Mouse (Mus musculus): Measurements from ENCODE around the gene Slc11a1. TPM values are rescaled to one million over a fixed set of nuclear protein-coding genes. Genes with fewer than 3 reads are reported as not detected.
"Not testable (repeated sequence)": the region's sequence is repeated elsewhere in the genome, so short reads cannot be mapped to it uniquely, and the experiment has no call there.

Slc11a1 gene
- polyA plus RNA-seq (2014; fragmentation: Nextera tagmentation; extraction: Ambion mirVana), result 1.7 and 2.2 TPM in 2 replicates

DNA sequence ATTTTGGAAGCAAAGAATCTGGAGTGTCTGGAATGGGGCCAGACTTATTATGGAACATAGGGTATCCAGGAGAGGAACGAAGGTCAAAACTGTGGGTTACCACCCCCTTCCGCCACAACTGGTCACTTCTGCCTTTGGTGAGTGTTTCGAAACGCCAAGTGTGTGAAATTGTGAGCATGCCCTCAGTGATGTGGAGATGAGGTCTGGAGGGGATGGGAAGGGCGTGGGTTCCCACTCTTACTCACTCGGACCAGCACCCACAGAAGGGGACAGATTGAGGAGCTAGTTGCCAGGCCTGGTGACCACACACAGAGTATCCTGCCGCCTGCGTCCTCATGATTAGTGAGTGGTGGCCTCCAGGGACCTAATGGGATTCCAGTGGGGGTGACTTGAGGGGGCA lies at the start of gene Slc11a1:
Gene Slc11a1, plus strand, starts transcription at position 216 of the 400 bp plus-strand sequence.
- no peaks in the 10 kb centered on the region for H3K4me1 ChIP-seq (ENCODE audit: control insufficient read depth, insufficient read depth, low read length)

GRCm38 (mm10) chr1:74326916-74327315 lies 48.1 kb upstream of the Slc11a1 start:
- not testable (repeated sequence) for ATAC-seq (ENCODE audit: low read depth); H3K27ac ChIP-seq (ENCODE audit: low read depth, low read length); H3K36me3 ChIP-seq (ENCODE audit: control insufficient read depth, insufficient read depth, low read length); H3K9me3 ChIP-seq (ENCODE audit: control insufficient read depth, low read length); H3K9ac ChIP-seq (replicated peaks; ENCODE audit: low read depth, low read length); H3K4me1 ChIP-seq (ENCODE audit: control insufficient read depth, insufficient read depth, low read length); H3K4me3 ChIP-seq (ENCODE audit: low read depth, low read length); H3K4me2 ChIP-seq (ENCODE audit: low read depth, low read length); H3K27me3 ChIP-seq (ENCODE audit: control insufficient read depth, insufficient read depth, low read length)
- WGBS, result 71% methylated on average over 2 of the region's 2 CpGs

More for the DNA sequence above, at the start of gene Slc11a1:
- WGBS, result 70% methylated on average over 8 of the region's 8 CpGs
- no peak within 1 kb of the TSS for H3K4me2 ChIP-seq (ENCODE audit: low read depth, low read length)
- no peak within 1 kb of the TSS for H3K27ac ChIP-seq (ENCODE audit: low read depth, low read length)
- no peaks in the 10 kb centered on the region for H3K9me3 ChIP-seq (ENCODE audit: control insufficient read depth, low read length)
- H3K9ac ChIP-seq (replicated peaks; ENCODE audit: low read depth, low read length), result no peak within 1 kb of the TSS
- no peaks in the 10 kb centered on the region for H3K36me3 ChIP-seq (ENCODE audit: control insufficient read depth, insufficient read depth, low read length)
- no peak within 1 kb of the TSS for H3K4me3 ChIP-seq (ENCODE audit: low read depth, low read length)
- no peak for ATAC-seq (ENCODE audit: low read depth)
- no peaks in the 10 kb centered on the region for H3K27me3 ChIP-seq (ENCODE audit: control insufficient read depth, insufficient read depth, low read length)

DNA sequence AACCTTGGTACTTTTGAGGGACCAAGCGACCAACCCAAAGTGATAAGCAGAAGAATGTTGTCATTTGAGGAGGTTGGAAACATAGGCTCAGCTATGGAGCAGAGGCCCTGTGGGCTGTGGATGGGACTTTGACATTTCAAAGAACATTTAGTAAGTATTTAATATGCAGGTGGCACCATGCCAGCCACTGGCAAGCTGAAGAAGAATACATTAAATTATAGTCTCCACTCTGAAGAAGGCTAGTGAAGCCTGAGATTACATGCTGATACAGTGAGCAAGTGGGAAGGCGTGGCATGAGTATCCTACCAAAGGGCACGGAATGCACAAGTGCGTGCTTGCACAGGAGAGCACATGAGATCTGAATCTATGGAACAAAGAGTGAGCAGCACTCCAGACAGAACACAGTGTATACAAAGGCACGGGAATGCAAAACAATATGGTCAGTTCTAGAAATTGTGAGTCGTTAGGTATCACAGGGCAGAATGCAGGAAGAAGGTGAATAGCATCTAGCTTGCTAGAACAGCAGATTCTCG lies 45.0 kb upstream of the Slc11a1 start:
- no peak overlapping the region for H3K27ac ChIP-seq (ENCODE audit: low read depth, low read length)

DNA sequence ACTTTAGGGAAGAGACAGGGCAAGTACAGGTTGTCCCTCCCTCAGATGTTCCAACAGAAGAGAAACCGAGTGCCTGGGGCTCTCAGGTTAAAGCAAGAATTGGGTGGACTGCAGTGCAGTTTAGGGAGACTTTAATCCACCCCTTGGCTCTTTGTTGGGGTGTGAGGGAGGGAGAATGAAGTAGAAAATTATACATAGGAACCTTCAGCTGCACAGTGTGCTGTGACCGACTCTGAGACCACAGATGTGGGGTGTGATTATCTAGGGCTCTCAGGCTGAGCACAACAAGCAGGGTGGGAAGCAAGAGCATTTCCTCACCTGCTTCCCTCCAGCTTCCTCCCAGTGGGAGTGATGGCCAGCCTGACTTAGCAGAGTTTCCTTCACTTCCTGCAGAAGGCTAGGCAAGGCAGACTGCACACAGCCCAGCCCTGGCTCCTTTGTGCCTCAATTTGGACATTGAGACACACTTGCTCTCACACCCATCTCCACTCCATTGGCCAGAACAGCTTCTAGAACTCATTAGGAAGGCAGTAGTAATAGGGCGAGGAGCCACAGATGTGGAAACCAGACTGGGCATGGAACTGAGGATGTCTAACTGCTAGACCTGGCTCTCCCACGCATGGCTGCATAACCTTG lies 43.8 kb upstream of the Slc11a1 start:
- H3K27me3 ChIP-seq (ENCODE audit: control insufficient read depth, insufficient read depth, low read length), result no peaks in the 10 kb centered on the region
- no peak overlapping the region for H3K4me2 ChIP-seq (ENCODE audit: low read depth, low read length)
- no peak overlapping the region for H3K9ac ChIP-seq (replicated peaks; ENCODE audit: low read depth, low read length)
- no peak overlapping the region for H3K27ac ChIP-seq (ENCODE audit: low read depth, low read length)
- H3K4me3 ChIP-seq (ENCODE audit: low read depth, low read length), result no peak overlapping the region
- WGBS, result 88% methylated on average over 4 of the region's 4 CpGs
- no peaks in the 10 kb centered on the region for H3K9me3 ChIP-seq (ENCODE audit: control insufficient read depth, low read length)
- no peak for ATAC-seq (ENCODE audit: low read depth)
- peaks cover 8% of the 10 kb centered on the region; the same call in 1 of the 2 replicates for H3K4me1 ChIP-seq (ENCODE audit: control insufficient read depth, insufficient read depth, low read length)
- no peaks in the 10 kb centered on the region for H3K36me3 ChIP-seq (ENCODE audit: control insufficient read depth, insufficient read depth, low read length)

More for the DNA sequence above, 45.0 kb upstream of the Slc11a1 start:
- ATAC-seq (ENCODE audit: low read depth), result no peak
- H3K4me2 ChIP-seq (ENCODE audit: low read depth, low read length), result no peak overlapping the region
- WGBS, result 84% methylated on average over 7 of the region's 7 CpGs
- H3K4me3 ChIP-seq (ENCODE audit: low read depth, low read length), result no peak overlapping the region
- no peaks in the 10 kb centered on the region for H3K9me3 ChIP-seq (ENCODE audit: control insufficient read depth, low read length)
- H3K36me3 ChIP-seq (ENCODE audit: control insufficient read depth, insufficient read depth, low read length), result no peaks in the 10 kb centered on the region
- H3K9ac ChIP-seq (replicated peaks; ENCODE audit: low read depth, low read length), result no peak overlapping the region
- no peaks in the 10 kb centered on the region for H3K27me3 ChIP-seq (ENCODE audit: control insufficient read depth, insufficient read depth, low read length)
- peaks cover 8% of the 10 kb centered on the region; the same call in 1 of the 2 replicates for H3K4me1 ChIP-seq (ENCODE audit: control insufficient read depth, insufficient read depth, low read length)

DNA sequence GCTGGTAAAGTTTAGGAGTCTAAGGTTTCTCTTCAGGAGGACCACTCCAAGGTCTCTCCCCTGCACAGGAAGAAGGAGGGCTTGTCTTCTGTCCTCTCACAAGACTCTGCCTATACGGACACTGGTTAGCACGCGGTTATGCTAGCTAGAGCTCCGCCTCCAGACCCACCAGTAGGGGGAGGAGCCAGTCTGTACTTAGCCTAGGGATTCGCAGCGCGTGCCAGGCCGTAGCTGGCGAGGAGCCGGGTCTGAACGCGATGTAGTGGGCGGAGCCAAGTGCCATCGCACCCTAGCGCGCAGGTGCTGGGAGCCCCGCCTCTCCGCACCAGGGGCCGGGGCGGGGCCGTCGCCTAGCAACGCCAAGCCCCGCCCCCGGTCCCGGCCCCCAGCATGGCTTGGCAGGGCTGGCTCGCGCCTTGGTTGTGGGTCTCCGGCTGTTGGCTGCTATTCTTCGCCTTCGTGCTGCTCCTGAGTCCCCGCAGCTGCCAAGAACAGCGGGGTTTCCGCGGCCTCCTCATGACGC lies 42.7 kb upstream of the Slc11a1 start:
- peak; percentile 97 for ATAC-seq (ENCODE audit: low read depth)
- H3K4me2 ChIP-seq (ENCODE audit: low read depth, low read length), result peak overlapping the region; percentile 66
- peak overlapping the region; percentile 38 for H3K4me3 ChIP-seq (ENCODE audit: low read depth, low read length)
- H3K9me3 ChIP-seq (ENCODE audit: control insufficient read depth, low read length), result no peaks in the 10 kb centered on the region
- H3K4me1 ChIP-seq (ENCODE audit: control insufficient read depth, insufficient read depth, low read length), result peaks cover 8% of the 10 kb centered on the region; the same call in 1 of the 2 replicates
- no peaks in the 10 kb centered on the region for H3K36me3 ChIP-seq (ENCODE audit: control insufficient read depth, insufficient read depth, low read length)
- 0% methylated on average over 29 of the region's 36 CpGs for WGBS
- peak overlapping the region; percentile 49 for H3K27ac ChIP-seq (ENCODE audit: low read depth, low read length)
- H3K27me3 ChIP-seq (ENCODE audit: control insufficient read depth, insufficient read depth, low read length), result no peaks in the 10 kb centered on the region
- H3K9ac ChIP-seq (replicated peaks; ENCODE audit: low read depth, low read length), result peak overlapping the region; percentile 43

DNA sequence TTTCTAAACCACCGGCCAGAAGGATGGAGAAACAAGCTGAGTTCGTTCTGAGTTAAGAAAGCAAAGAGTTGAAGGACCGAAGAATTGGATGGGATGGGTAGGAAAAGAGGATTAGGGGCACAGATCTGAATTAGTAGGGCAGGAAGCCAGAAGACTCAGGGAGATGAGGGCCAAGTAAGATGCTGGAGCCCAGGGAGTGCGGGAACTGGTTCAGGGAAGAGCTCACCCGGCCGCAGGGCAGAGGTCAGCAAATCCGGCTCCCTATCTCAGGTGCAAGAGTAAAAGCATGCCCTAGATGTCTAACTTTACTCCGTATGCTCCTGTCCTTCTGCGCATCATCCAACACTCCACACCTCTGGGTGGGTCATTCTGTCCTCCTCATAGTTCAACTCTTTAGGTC lies 42.1 kb upstream of the Slc11a1 start:
- peaks cover 8% of the 10 kb centered on the region; the same call in 1 of the 2 replicates for H3K4me1 ChIP-seq (ENCODE audit: control insufficient read depth, insufficient read depth, low read length)
- H3K4me2 ChIP-seq (ENCODE audit: low read depth, low read length), result peak overlapping the region; percentile 66
- peak overlapping the region; percentile 49; the same call in 1 of the 2 replicates for H3K27ac ChIP-seq (ENCODE audit: low read depth, low read length)
- ATAC-seq (ENCODE audit: low read depth), result 0 out of 2 replicates have a peak, but pooled peaks have one; percentile 7
- H3K36me3 ChIP-seq (ENCODE audit: control insufficient read depth, insufficient read depth, low read length), result no peaks in the 10 kb centered on the region
- 5% methylated on average over 8 of the region's 9 CpGs for WGBS
- H3K9ac ChIP-seq (replicated peaks; ENCODE audit: low read depth, low read length), result peak overlapping the region; percentile 43
- H3K27me3 ChIP-seq (ENCODE audit: control insufficient read depth, insufficient read depth, low read length), result no peaks in the 10 kb centered on the region
- H3K9me3 ChIP-seq (ENCODE audit: control insufficient read depth, low read length), result no peaks in the 10 kb centered on the region
- peak overlapping the region; percentile 38 for H3K4me3 ChIP-seq (ENCODE audit: low read depth, low read length)

GRCm38 (mm10) chr1:74334607-74335006 lies 40.4 kb upstream of the Slc11a1 start:
- Histone ChIP-seq H3K4me3 (ENCODE audit: low read depth, low read length) (no peak overlapping the region), H3K27me3 (ENCODE audit: control insufficient read depth, insufficient read depth, low read length) (no peaks in the 10 kb centered on the region), H3K9ac (replicated peaks; ENCODE audit: low read depth, low read length) (no peak overlapping the region), H3K9me3 (ENCODE audit: control insufficient read depth, low read length) (no peaks in the 10 kb centered on the region), H3K4me2 (ENCODE audit: low read depth, low read length) (no peak overlapping the region), H3K27ac (ENCODE audit: low read depth, low read length) (no peak overlapping the region), H3K36me3 (ENCODE audit: control insufficient read depth, insufficient read depth, low read length) (no peaks in the 10 kb centered on the region), H3K4me1 (ENCODE audit: control insufficient read depth, insufficient read depth, low read length) (peaks cover 8% of the 10 kb centered on the region; the same call in 1 of the 2 replicates)
- 78% methylated on average over 3 of the region's 3 CpGs for WGBS
- ATAC-seq (ENCODE audit: low read depth), result no peak

DNA sequence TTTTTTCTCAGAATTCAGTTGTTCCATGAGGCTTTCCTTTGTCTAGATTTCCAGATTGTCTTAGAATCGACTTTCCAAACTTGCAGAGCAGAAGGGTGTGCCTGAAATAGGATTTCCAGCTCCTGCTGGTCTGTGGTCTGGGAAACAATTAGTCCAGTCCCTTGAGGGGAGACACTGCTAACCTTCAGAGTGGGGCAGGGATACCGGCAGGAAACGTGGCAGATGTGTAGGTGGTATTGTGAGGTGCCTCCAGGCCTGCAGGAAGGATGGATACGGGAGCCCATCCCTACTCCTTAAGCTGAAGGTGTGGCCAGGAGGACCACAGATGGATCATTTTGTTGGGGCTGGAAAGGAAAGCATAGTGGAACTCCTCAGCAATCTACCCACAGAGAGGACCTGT lies 40.0 kb upstream of the Slc11a1 start:
- no peaks in the 10 kb centered on the region for H3K9me3 ChIP-seq (ENCODE audit: control insufficient read depth, low read length)
- no peak overlapping the region for H3K27ac ChIP-seq (ENCODE audit: low read depth, low read length)
- H3K27me3 ChIP-seq (ENCODE audit: control insufficient read depth, insufficient read depth, low read length), result no peaks in the 10 kb centered on the region
- H3K36me3 ChIP-seq (ENCODE audit: control insufficient read depth, insufficient read depth, low read length), result no peaks in the 10 kb centered on the region
- peaks cover 8% of the 10 kb centered on the region; the same call in 1 of the 2 replicates for H3K4me1 ChIP-seq (ENCODE audit: control insufficient read depth, insufficient read depth, low read length)
- no peak overlapping the region for H3K4me2 ChIP-seq (ENCODE audit: low read depth, low read length)
- WGBS, result 78% methylated on average over 4 of the region's 4 CpGs
- no peak overlapping the region for H3K9ac ChIP-seq (replicated peaks; ENCODE audit: low read depth, low read length)
- no peak overlapping the region for H3K4me3 ChIP-seq (ENCODE audit: low read depth, low read length)
- ATAC-seq (ENCODE audit: low read depth), result no peak
